Mouse (Mus musculus) forebrain, embryonic 12.5 days (tissue): ENCODE results near the gene Spag4. TPM values are rescaled to one million over a fixed set of nuclear protein-coding genes. Genes with fewer than 3 reads are reported as not detected.
"Not testable (repeated sequence)": the region's sequence is repeated elsewhere in the genome, so short reads cannot be mapped to it uniquely, and the experiment has no call there.

ENCODE experiments used
- ATAC-seq: fragments of 200-750 bp; cut with Nextera tagmentation; 2 replicates; pipeline ENCODE4 v1.8.0; 2017; ENCODE audit warnings: moderate TSS enrichment; ENCODE audit not compliant: low FRiP score
- H3K27ac ChIP-seq: fragments of 300-500 bp; sonication (generic); 2 replicates; pipeline ENCODE4 v1.5.1; 2016; ENCODE audit warnings: mild to moderate bottlenecking
- H3K27me3 ChIP-seq: fragments of 300-500 bp; sonication (generic); 2 replicates; pipeline ENCODE4 v1.6.1; 2016; ENCODE audit warnings: mild to moderate bottlenecking
- H3K36me3 ChIP-seq: fragments of 300-500 bp; sonication (generic); replicated peaks from 2 replicates; pipeline ENCODE4 v1.6.1; 2016; ENCODE audit warnings: mild to moderate bottlenecking
- H3K4me1 ChIP-seq: fragments of 300-500 bp; sonication (generic); 2 replicates; pipeline ENCODE4 v1.6.1; 2016
- H3K4me2 ChIP-seq: fragments of 300-500 bp; sonication (generic); 2 replicates; pipeline ENCODE4 v1.6.1; 2016; ENCODE audit warnings: mild to moderate bottlenecking, moderate library complexity
- H3K4me3 ChIP-seq: fragments of 300-500 bp; sonication (generic); replicated peaks from 2 replicates; pipeline ENCODE4 v1.5.1; 2016; ENCODE audit warnings: mild to moderate bottlenecking
- H3K9ac ChIP-seq: fragments of 300-500 bp; sonication (generic); 2 replicates; pipeline ENCODE4 v1.6.1; 2016; ENCODE audit warnings: mild to moderate bottlenecking
- H3K9me3 ChIP-seq: fragments of 300-500 bp; sonication (generic); 2 replicates; pipeline ENCODE4 v1.6.1; 2016
- WGBS: fragments of 180-500 bp; shearing (Covaris S2); methylation state at CpG from one replicate; pipeline ENCODE4 v1.1.7; 2016; 5-methylcytosine and 5-hydroxymethylcytosine counted together
- polyA plus RNA-seq: library from polyadenylated mRNA; unstranded; fragments of >200 nt; fragmentation: Nextera tagmentation; extraction: Ambion mirVana; gene quantifications from 2 replicates; pipeline ENCODE4 v1.2.1, GENCODE M21; 2016

Gene Spag4
- polyA plus RNA-seq, 1 experiment from 2014 or later, result 7.7 TPM

GRCm38 (mm10) chr2:156112080-156112423 is 47.1 kb downstream of the Spag4 start:
- H3K27me3 ChIP-seq, ATAC-seq, H3K9me3 ChIP-seq, H3K36me3 ChIP-seq: not testable (repeated sequence)
- H3K9ac ChIP-seq, result 0 out of 2 replicates have a peak overlapping the region, but pooled peaks have one; percentile 97
- peak overlapping the region; percentile 93 for H3K27ac ChIP-seq
- H3K4me1 ChIP-seq, result peaks cover 16% of the 10 kb centered on the region
- H3K4me2 ChIP-seq, result peak overlapping the region; percentile 50
- 25% methylated on average over 5 of the region's 5 CpGs for WGBS
- H3K4me3 ChIP-seq, result peak overlapping the region; percentile 95

- Histone ChIP-seq H3K4me3 (no peak overlapping the region), H3K9me3 (no peaks in the 10 kb centered on the region), H3K27ac (no peak overlapping the region), H3K9ac (no peak overlapping the region), H3K4me1 (no peaks in the 10 kb centered on the region), H3K27me3 (no peaks in the 10 kb centered on the region), H3K4me2 (no peak overlapping the region), H3K36me3 (peaks cover 9% of the 10 kb centered on the region; the same call in 1 of the 2 replicates)
- no peak for ATAC-seq
Measured at GRCm38 (mm10) chr2:156119566-156119965, 54.6 kb downstream of the Spag4 start.

Other genes with a start within 250 kb of the Spag4 start
- gene BC029722, start 245.7 kb upstream of the Spag4 start, polyA plus RNA-seq, result 12.0 and 13.4 TPM in 2 replicates
- gene Eif6, start 238.2 kb upstream of the Spag4 start, polyA plus RNA-seq, result 159 and 160 TPM in 2 replicates
- gene Fam83c, start 230.3 kb upstream of the Spag4 start, polyA plus RNA-seq, result 0.50 and 0.68 TPM in 2 replicates
- 67.3 and 72.9 TPM in 2 replicates for gene Uqcc1, start 134.9 kb upstream of the Spag4 start, polyA plus RNA-seq
- gene Gm15557, start 124.4 kb upstream of the Spag4 start, polyA plus RNA-seq, result not detected in 2 replicates
- gene Gdf5, start 119.8 kb upstream of the Spag4 start, polyA plus RNA-seq, result 2.1 and 2.9 TPM in 2 replicates
- 28.9 and 30.5 TPM in 2 replicates for gene Cep250, start 108.7 kb upstream of the Spag4 start, polyA plus RNA-seq
- 1.3 TPM in 2 replicates for gene 6430550D23Rik, start 57.2 kb upstream of the Spag4 start, polyA plus RNA-seq
- 196 and 199 TPM in 2 replicates for gene Ergic3, start 57.1 kb upstream of the Spag4 start, polyA plus RNA-seq
- not detected in 2 replicates for gene Fer1l4, start 12.2 kb upstream of the Spag4 start, polyA plus RNA-seq
- 56.4 and 56.6 TPM in 2 replicates for gene Cpne1, start 46.8 kb downstream of the Spag4 start, polyA plus RNA-seq
- 53.0 and 58.0 TPM in 2 replicates for gene Rbm12, start 46.8 kb downstream of the Spag4 start, polyA plus RNA-seq
- 20.4 and 31.9 TPM in 2 replicates for gene Gm28036, start 61.9 kb downstream of the Spag4 start, polyA plus RNA-seq
- 388 and 397 TPM in 2 replicates for gene Romo1, start 78.9 kb downstream of the Spag4 start, polyA plus RNA-seq
- gene Nfs1, start 79.0 kb downstream of the Spag4 start, polyA plus RNA-seq, result 30.8 and 31.5 TPM in 2 replicates
- gene Rbm39, start 115.1 kb downstream of the Spag4 start, polyA plus RNA-seq, result 708 and 716 TPM in 2 replicates
- gene Phf20, start 131.3 kb downstream of the Spag4 start, polyA plus RNA-seq, result 105 and 111 TPM in 2 replicates
- 5.0 and 5.2 TPM in 2 replicates for gene Cnbd2, start 247.1 kb downstream of the Spag4 start, polyA plus RNA-seq
- gene Scand1, start 247.5 kb downstream of the Spag4 start, polyA plus RNA-seq, result 101 and 104 TPM in 2 replicates